Mouse (Mus musculus): Measurements from ENCODE around the gene Sbf2.
"Not testable (repeated sequence)": the region's sequence is repeated elsewhere in the genome, so short reads cannot be mapped to it uniquely, and the experiment has no call there.

Sbf2 gene

GRCm38 (mm10) chr7:110391632-110392031, 223.1 kb downstream of the Sbf2 start:
- no peak for DNase-seq (ENCODE audit: low spot score in 2 of 2)

- DNase-seq (ENCODE audit: low spot score in 2 of 2): not testable (repeated sequence)
Observed at GRCm38 (mm10) chr7:110388889-110389288, 225.8 kb downstream of the Sbf2 start.

GRCm38 (mm10) chr7:110387565-110387964, 227.2 kb downstream of the Sbf2 start:
- no peak for DNase-seq (ENCODE audit: low spot score in 2 of 2)

GRCm38 (mm10) chr7:110385482-110385881, 229.2 kb downstream of the Sbf2 start:
- DNase-seq (ENCODE audit: low spot score in 2 of 2): no peak

- DNase-seq (ENCODE audit: low spot score in 2 of 2): no peak
Observed at GRCm38 (mm10) chr7:110384343-110384742, 230.4 kb downstream of the Sbf2 start.

- no peak for DNase-seq (ENCODE audit: low spot score in 2 of 2)
Observed at GRCm38 (mm10) chr7:110381625-110382024, 233.1 kb downstream of the Sbf2 start.

GRCm38 (mm10) chr7:110379335-110379914, 235.3 kb downstream of the Sbf2 start:
- DNase-seq (ENCODE audit: low spot score in 2 of 2): no peak

GRCm38 (mm10) chr7:110372529-110372928, 242.2 kb downstream of the Sbf2 start:
- no peak for DNase-seq (ENCODE audit: low spot score in 2 of 2)

GRCm38 (mm10) chr7:110362005-110362404, 252.7 kb downstream of the Sbf2 start:
- DNase-seq (ENCODE audit: low spot score in 2 of 2): no peak

GRCm38 (mm10) chr7:110361516-110361915, 253.2 kb downstream of the Sbf2 start:
- no peak for DNase-seq (ENCODE audit: low spot score in 2 of 2)

GRCm38 (mm10) chr7:110359391-110359790, 255.3 kb downstream of the Sbf2 start:
- DNase-seq (ENCODE audit: low spot score in 2 of 2): no peak

GRCm38 (mm10) chr7:110353971-110354370, 260.8 kb downstream of the Sbf2 start:
- no peak for DNase-seq (ENCODE audit: low spot score in 2 of 2)

- no peak for DNase-seq (ENCODE audit: low spot score in 2 of 2)
Observed at GRCm38 (mm10) chr7:110347250-110347649, 267.5 kb downstream of the Sbf2 start.

- no peak for DNase-seq (ENCODE audit: low spot score in 2 of 2)
Observed at GRCm38 (mm10) chr7:110337601-110338000, 277.1 kb downstream of the Sbf2 start.

GRCm38 (mm10) chr7:110325381-110326110, 289.2 kb downstream of the Sbf2 start:
- no peak for DNase-seq (ENCODE audit: low spot score in 2 of 2)

GRCm38 (mm10) chr7:110324852-110325251, 289.9 kb downstream of the Sbf2 start:
- no peak for DNase-seq (ENCODE audit: low spot score in 2 of 2)

- no peak for DNase-seq (ENCODE audit: low spot score in 2 of 2)
Observed at GRCm38 (mm10) chr7:110321106-110321505, 293.6 kb downstream of the Sbf2 start.

GRCm38 (mm10) chr7:110318971-110319519, 295.7 kb downstream of the Sbf2 start:
- no peak for DNase-seq (ENCODE audit: low spot score in 2 of 2)

- DNase-seq (ENCODE audit: low spot score in 2 of 2): no peak
Observed at GRCm38 (mm10) chr7:110317412-110317811, 297.3 kb downstream of the Sbf2 start.

- DNase-seq (ENCODE audit: low spot score in 2 of 2): no peak
Observed at GRCm38 (mm10) chr7:110315352-110315751, 299.4 kb downstream of the Sbf2 start.

GRCm38 (mm10) chr7:110314401-110314890, 300.3 kb downstream of the Sbf2 start:
- no peak for DNase-seq (ENCODE audit: low spot score in 2 of 2)

- DNase-seq (ENCODE audit: low spot score in 2 of 2): peak; percentile 20 to 26
Observed at GRCm38 (mm10) chr7:110313392-110314055, 301.2 kb downstream of the Sbf2 start.
